Mouse (Mus musculus) heart, postnatal 10 days (tissue): Measurements from ENCODE around the gene Nrip2. TPM values are rescaled to one million over a fixed set of nuclear protein-coding genes. Genes with fewer than 3 reads are reported as not detected.

ENCODE experiments used
- DNase-seq, 2 experiments: peaks; one replicate each; pipeline ENCODE4 v3.0.0; 2021
- intact Hi-C: fragments of 180-260 bp; cut with DNase I; formaldehyde crosslinking; loops from one replicate; pipeline ENCODE4 v1.15.1; 2025
- total RNA-seq, 2 experiments: library from RNA; stranded (reverse); gene quantifications; 2 replicates each; pipeline ENCODE4 v1.2.3; 2021

Gene Nrip2
- total RNA-seq, 2 experiments from 2014 or later, result 3.6 TPM

GRCm38 (mm10) chr6:128436356-128437005 lies 37.4 kb downstream of the Nrip2 start:
- no peak for DNase-seq
- intact Hi-C loops, result loop anchor here (5.0 to 10.0 kb wide), 2 partner anchors 41 to 328 kb away; no protein-coding TSS in a partner anchor

GRCm38 (mm10) chr6:128437288-128437687 lies 38.2 kb downstream of the Nrip2 start:
- intact Hi-C loops, result loop anchor here (5.0 to 10.0 kb wide), 2 partner anchors 40 to 328 kb away; no protein-coding TSS in a partner anchor
- no peak for DNase-seq

GRCm38 (mm10) chr6:128437731-128438316 lies 38.7 kb downstream of the Nrip2 start:
- peak; percentile 75 to 79 for DNase-seq
- intact Hi-C loops, result loop anchor here (5.0 to 10.0 kb wide), 2 partner anchors 39 to 327 kb away; no protein-coding TSS in a partner anchor

GRCm38 (mm10) chr6:128438317-128438870 lies 39.3 kb downstream of the Nrip2 start, which contains the start of gene Fkbp4:
Gene Fkbp4, minus strand, starts transcription at chr6:128438677.
- intact Hi-C loops, result loop anchor here (5.0 to 10.0 kb wide), 2 partner anchors 39 to 326 kb away; no protein-coding TSS in a partner anchor
- DNase-seq, result peak; percentile 95

- no peak for DNase-seq
Observed at GRCm38 (mm10) chr6:128438871-128439341, 39.8 kb downstream of the Nrip2 start.

GRCm38 (mm10) chr6:128440238-128440637 lies 41.1 kb downstream of the Nrip2 start:
- intact Hi-C loops, result no loop called here
- no peak for DNase-seq

More at GRCm38 (mm10) chr6:128438871-128439341, 39.8 kb downstream of the Nrip2 start:
- intact Hi-C loops, result loop anchor here (5.0 to 10.0 kb wide), 2 partner anchors 38 to 326 kb away; no protein-coding TSS in a partner anchor

GRCm38 (mm10) chr6:128445761-128446535 lies 46.9 kb downstream of the Nrip2 start:
- DNase-seq, result peak; percentile 67 to 80
- intact Hi-C loops, result loop anchor here (1.0 kb wide), 1 partner anchor 33 kb away; no protein-coding TSS in a partner anchor

- intact Hi-C loops, result no loop called here
Observed at GRCm38 (mm10) chr6:128447063-128447462, 48.0 kb downstream of the Nrip2 start.

GRCm38 (mm10) chr6:128455835-128456605 lies 56.9 kb downstream of the Nrip2 start:
- DNase-seq, result no peak
- intact Hi-C loops, result no loop called here

More at GRCm38 (mm10) chr6:128447063-128447462, 48.0 kb downstream of the Nrip2 start:
- no peak for DNase-seq

- no peak for DNase-seq
- intact Hi-C loops, result no loop called here
Observed at GRCm38 (mm10) chr6:128457186-128457585, 58.1 kb downstream of the Nrip2 start.

GRCm38 (mm10) chr6:128460321-128460720 lies 61.2 kb downstream of the Nrip2 start:
- no peak for DNase-seq
- intact Hi-C loops, result no loop called here

GRCm38 (mm10) chr6:128460729-128461503 lies 61.8 kb downstream of the Nrip2 start:
- intact Hi-C loops, result no loop called here

GRCm38 (mm10) chr6:128461606-128462005 lies 62.5 kb downstream of the Nrip2 start:
- intact Hi-C loops, result no loop called here
- no peak for DNase-seq

More at GRCm38 (mm10) chr6:128460729-128461503, 61.8 kb downstream of the Nrip2 start:
- DNase-seq, result no peak

GRCm38 (mm10) chr6:128464996-128465395 lies 65.9 kb downstream of the Nrip2 start:
- intact Hi-C loops, result no loop called here
- no peak for DNase-seq

Other genes starting within 250 kb of the Nrip2 start
- gene Tead4, start 98.5 kb upstream of the Nrip2 start, total RNA-seq, result 1 to 10 TPM; 5.7 to 6.1 TPM
- gene Tulp3, start 43.4 kb upstream of the Nrip2 start, total RNA-seq, result 1 to 10 TPM; 8.7 to 8.9 TPM
- 10 to 100 TPM; 14.7 to 15.3 TPM for gene Rhno1, start 36.4 kb upstream of the Nrip2 start, total RNA-seq
- gene Foxm1, start 36.3 kb upstream of the Nrip2 start, total RNA-seq, result 10 to 100 TPM; 10.4 to 14.1 TPM
- gene Tex52, start 23.8 kb upstream of the Nrip2 start, total RNA-seq, result not detected
- not detected for gene Gm44596, start 23.8 kb upstream of the Nrip2 start, total RNA-seq
- 10 to 100 TPM; 21.5 to 30.8 TPM for gene Itfg2, start 25.6 kb downstream of the Nrip2 start, total RNA-seq
- 100 to 1,000 TPM; 202 to 247 TPM for gene Fkbp4, start 39.4 kb downstream of the Nrip2 start, total RNA-seq
- 1 to 10 TPM in 1 of 2 experiments, under 1 TPM in 1; 0.50 to 1.3 TPM for gene Pzp, start 127.4 kb downstream of the Nrip2 start, total RNA-seq
- gene A2ml1, start 182.3 kb downstream of the Nrip2 start, total RNA-seq, result not detected
- gene Klrb1a, start 224.2 kb downstream of the Nrip2 start, total RNA-seq, result not detected